Mouse (Mus musculus) embryonic fibroblast, embryonic 13.5 days (primary cell): ENCODE results near the gene Pbld2. TPM values are rescaled to one million over a fixed set of nuclear protein-coding genes. Genes with fewer than 3 reads are reported as not detected.

ENCODE experiments used
- H3K27ac ChIP-seq: 2 replicates; pipeline ENCODE4 v1.5.1; 2012; ENCODE audit warnings: low read length, control low read depth, inconsistent platforms; ENCODE audit not compliant: insufficient read depth
- H3K4me1 ChIP-seq: 2 replicates; pipeline ENCODE4 v1.6.1; 2011; ENCODE audit warnings: low read length; ENCODE audit not compliant: control insufficient read depth, insufficient read depth
- H3K4me3 ChIP-seq: 2 replicates; pipeline ENCODE4 v1.5.1; 2011; ENCODE audit warnings: mild to moderate bottlenecking, control low read depth, low read length; ENCODE audit not compliant: insufficient read depth
- CTCF ChIP-seq: IDR thresholded peaks from 2 replicates; pipeline ENCODE4 v1.5.1; 2011; ENCODE audit warnings: mild to moderate bottlenecking, control low read depth, low read length, moderate library complexity, borderline replicate concordance; ENCODE audit not compliant: insufficient read depth
- POLR2A ChIP-seq: IDR thresholded peaks from 2 replicates; pipeline ENCODE4 v1.6.1; 2011; ENCODE audit warnings: low read depth, mild to moderate bottlenecking, control low read depth, low read length, moderate library complexity
- polyA plus RNA-seq: library from polyadenylated mRNA; stranded (reverse); fragments of >200 nt; gene quantifications from 2 replicates; pipeline ENCODE4 v1.2.4, GENCODE M21; 2011; ENCODE audit warnings: low read depth; ENCODE audit not compliant: missing spikeins, insufficient read length

Gene Pbld2
- polyA plus RNA-seq, 1 experiment: not detected

- Histone ChIP-seq H3K4me1 (no peaks in the 10 kb centered on the region), H3K4me3 (no peak overlapping the region), H3K27ac (no peak overlapping the region)
- TF ChIP-seq CTCF (no peak), POLR2A (no peak)
These were observed 33.0 kb downstream of the Pbld2 start for GRCm38 (mm10) chr10:63056966-63057750.

GRCm38 (mm10) chr10:63059862-63060261, 35.7 kb downstream of the Pbld2 start, which contains the start of gene Pbld1:
Gene Pbld1, plus strand, starts transcription at chr10:63060162.
- Histone ChIP-seq H3K4me3 (no peak within 1 kb of the TSS), H3K4me1 (no peaks in the 10 kb centered on the region), H3K27ac (no peak within 1 kb of the TSS)
- no peak for TF ChIP-seq CTCF
- TF ChIP-seq POLR2A: no peak

GRCm38 (mm10) chr10:63060406-63060805, 36.3 kb downstream of the Pbld2 start:
- H3K4me1 ChIP-seq: no peaks in the 10 kb centered on the region
- no peak overlapping the region for H3K27ac ChIP-seq
- TF ChIP-seq CTCF: no peak
- TF ChIP-seq POLR2A: no peak
- H3K4me3 ChIP-seq: no peak overlapping the region

GRCm38 (mm10) chr10:63061266-63061665, 37.2 kb downstream of the Pbld2 start:
- Histone ChIP-seq H3K4me1 (no peaks in the 10 kb centered on the region), H3K4me3 (no peak overlapping the region), H3K27ac (no peak overlapping the region)
- TF ChIP-seq POLR2A (no peak), CTCF (no peak)

GRCm38 (mm10) chr10:63062696-63063095, 38.6 kb downstream of the Pbld2 start:
- no peak for TF ChIP-seq POLR2A
- TF ChIP-seq CTCF: no peak
- Histone ChIP-seq H3K4me1 (no peaks in the 10 kb centered on the region), H3K4me3 (no peak overlapping the region), H3K27ac (no peak overlapping the region)

GRCm38 (mm10) chr10:63063365-63063764, 39.2 kb downstream of the Pbld2 start:
- Histone ChIP-seq H3K4me3 (no peak overlapping the region), H3K4me1 (no peaks in the 10 kb centered on the region), H3K27ac (no peak overlapping the region)
- TF ChIP-seq CTCF: no peak
- TF ChIP-seq POLR2A: no peak

GRCm38 (mm10) chr10:63064516-63064915, 40.4 kb downstream of the Pbld2 start:
- TF ChIP-seq CTCF: no peak
- TF ChIP-seq POLR2A: no peak
- H3K4me3 ChIP-seq: no peak overlapping the region
- H3K27ac ChIP-seq: no peak overlapping the region
- H3K4me1 ChIP-seq: no peaks in the 10 kb centered on the region

GRCm38 (mm10) chr10:63065561-63065960, 41.4 kb downstream of the Pbld2 start:
- Histone ChIP-seq H3K27ac (no peak overlapping the region), H3K4me3 (no peak overlapping the region), H3K4me1 (no peaks in the 10 kb centered on the region)
- no peak for TF ChIP-seq CTCF
- TF ChIP-seq POLR2A: no peak

- peak; percentile 78 for TF ChIP-seq CTCF
- TF ChIP-seq POLR2A: no peak
- no peaks in the 10 kb centered on the region for H3K4me1 ChIP-seq
- H3K4me3 ChIP-seq: no peak overlapping the region
- no peak overlapping the region for H3K27ac ChIP-seq
These were observed 41.9 kb downstream of the Pbld2 start for GRCm38 (mm10) chr10:63065988-63066387.

GRCm38 (mm10) chr10:63086304-63086703, 62.2 kb downstream of the Pbld2 start:
- Histone ChIP-seq H3K27ac (no peak overlapping the region), H3K4me1 (no peaks in the 10 kb centered on the region), H3K4me3 (no peak overlapping the region)
- TF ChIP-seq CTCF (no peak), POLR2A (no peak)
